Mouse (Mus musculus): ENCODE data around the gene Entpd2.

Entpd2 gene

DNA sequence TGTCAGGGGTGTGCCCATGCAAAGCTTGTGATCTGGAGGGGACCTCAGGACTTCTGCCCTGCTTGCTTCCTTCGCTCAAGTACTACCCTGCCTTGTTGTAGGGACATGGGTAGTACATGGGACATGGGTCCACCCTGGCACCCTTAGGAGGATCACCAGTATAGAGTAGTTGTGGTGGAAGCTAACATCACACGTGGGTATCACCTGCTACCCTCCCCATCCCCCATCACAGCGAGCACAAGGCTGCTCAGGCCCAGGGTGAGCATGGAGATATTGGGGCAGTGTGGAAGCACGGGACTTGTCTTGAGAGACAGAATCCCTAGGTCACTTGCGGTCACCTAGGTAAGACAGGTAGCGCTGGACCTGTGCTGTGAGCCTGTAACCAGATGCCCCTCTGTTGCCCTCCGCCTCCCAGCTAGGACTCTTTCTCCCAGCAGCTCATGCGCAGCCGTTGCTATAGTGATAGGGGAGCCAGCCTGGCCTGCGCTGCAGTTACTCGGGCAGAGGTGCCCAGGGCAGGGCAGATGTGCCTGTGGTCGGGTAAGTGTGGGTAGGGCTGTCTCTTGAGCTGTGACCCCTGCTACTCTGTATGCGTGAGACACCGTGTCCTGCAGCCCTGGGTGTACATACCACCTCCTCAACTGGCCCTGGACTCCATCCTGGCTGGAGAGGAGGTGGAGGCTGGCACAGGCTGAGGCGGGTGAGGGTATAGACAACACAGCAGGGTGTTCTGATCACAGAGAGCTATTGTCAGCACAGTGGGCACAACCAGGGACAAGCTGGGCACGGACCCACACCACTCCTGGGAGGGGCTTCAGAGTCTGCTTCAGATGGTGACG is 34.9 kb downstream of the Entpd2 start:
- no peak for DNase-seq

DNA sequence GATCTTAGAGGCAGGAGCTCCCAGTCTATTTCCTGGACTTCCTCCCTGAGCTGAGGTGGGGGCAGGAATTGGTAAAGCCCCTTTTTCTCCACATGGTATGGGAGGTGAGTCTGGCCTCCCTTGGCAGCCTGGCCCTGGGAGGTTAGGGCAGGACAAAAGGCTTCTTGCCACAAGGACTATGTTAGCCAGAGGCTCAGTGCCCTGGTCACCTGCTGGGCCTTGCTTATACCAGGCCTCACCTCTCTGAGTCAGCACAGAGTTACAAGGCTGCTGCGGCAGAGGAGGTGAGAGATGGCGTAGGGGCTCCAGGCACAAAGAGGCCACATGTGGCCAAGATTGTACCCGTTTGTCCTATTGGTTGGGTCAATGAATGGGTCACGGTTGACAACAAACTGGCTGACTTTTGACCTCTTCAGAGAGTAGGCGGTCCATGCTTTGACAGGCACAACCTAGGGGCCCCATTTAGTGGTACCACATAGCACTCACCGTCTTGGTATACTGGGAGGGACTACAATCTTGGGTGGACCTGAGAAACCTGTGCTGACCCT is 35.7 kb downstream of the Entpd2 start:
- DNase-seq: no peak

DNA sequence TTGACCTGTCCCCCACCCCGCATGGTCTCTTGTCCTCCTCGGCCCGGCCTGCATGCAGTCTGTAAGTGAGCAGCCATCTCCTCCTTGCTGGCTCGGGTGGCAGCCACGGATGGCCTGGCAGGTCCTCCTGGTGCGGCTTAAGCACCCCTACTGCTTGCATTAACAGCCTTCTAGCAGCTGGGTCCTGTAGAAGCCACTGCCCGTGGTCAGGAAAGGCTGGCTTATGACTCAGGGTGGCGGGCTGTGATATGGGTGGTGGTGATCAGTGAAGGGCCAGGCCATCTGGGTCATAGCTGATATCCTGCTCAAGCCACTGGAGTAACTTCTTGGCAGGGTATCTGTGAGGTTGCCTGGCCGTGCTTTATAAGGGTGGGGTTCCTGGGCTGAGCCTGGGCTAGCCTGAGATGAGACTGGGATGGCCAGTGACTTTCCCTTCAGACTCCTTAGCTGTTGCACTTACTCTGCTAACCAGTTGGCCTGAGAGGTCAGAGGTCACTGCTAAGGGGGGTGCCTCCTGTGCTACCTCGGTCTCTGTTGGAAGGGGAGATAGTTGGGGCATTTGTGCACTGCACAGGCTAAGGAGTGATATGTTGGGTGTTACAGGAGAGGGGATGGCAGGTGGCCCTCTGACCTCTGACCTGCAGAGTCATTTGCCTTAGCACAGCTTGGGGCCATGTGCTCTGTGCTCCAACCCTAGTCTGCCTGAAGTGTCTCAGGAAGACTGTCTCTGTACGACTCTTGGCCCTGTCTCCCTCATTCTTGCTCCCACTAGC is 36.8 kb downstream of the Entpd2 start:
- DNase-seq: no peak

DNA sequence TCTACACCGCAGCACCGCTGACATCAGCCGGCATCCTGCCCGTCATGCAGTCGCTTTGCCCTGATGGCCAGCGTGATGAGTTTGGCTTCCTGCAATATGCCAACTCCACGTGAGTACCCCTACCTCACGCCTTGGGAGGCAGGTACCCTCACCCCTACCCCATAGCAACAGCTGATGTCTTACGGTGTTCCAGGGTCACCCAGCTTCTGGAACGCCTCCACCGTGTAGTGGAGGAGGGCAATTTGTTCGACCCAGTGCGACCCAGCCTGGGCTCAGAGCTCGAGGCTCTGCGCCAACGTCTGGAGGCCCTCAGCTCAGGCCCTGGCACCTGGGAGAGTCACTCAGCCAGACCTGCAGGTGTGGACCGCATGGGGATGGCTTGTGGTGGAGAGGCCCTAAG is 37.4 kb downstream of the Entpd2 start:
- DNase-seq: no peak

DNA sequence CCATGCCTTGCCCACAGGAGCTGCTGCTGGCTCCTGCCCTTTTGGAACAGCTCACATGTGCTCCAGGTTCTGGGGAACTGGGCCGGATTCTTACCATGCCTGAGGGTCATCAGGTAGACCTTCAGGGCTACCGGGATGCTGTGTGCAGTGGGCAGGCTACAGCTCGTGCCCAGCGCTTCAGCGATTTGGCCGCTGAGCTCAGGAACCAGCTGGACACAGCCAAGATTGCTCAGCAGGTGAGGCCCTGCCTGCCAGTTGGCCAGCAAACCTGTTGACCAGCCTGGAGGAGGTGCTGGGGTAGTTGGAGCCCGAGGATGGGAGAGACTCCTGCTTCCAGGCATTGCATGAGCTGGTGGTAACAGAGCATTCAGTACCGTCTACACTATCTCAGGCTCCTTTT is 38.6 kb downstream of the Entpd2 start:
- no peak for DNase-seq

DNA sequence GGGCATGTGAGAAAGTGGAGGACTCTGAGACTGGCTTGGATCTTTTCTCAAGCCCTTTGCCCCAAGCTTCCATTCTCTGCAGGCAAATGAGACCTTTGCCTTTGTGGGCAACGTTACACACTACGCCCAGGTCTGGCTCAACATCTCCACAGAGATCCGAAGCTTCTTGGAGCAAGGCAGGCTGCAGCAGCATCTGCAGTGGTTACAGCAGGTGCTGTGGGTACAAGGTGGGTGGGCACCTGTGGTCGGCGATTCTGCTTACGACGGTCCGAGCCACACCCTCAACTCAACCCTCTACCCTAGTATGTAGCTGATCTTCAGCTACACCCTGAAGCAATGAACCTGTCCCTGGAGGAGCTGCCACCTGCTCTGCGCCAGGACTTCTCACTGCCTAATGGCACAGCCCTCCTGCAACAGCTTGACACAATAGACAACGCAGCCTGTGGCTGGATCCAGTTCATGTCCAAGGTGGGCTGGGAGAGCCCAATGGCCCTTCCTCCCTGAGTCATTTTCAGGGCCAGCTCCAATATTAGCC is 40.7 kb downstream of the Entpd2 start:
- no peak for DNase-seq

DNA sequence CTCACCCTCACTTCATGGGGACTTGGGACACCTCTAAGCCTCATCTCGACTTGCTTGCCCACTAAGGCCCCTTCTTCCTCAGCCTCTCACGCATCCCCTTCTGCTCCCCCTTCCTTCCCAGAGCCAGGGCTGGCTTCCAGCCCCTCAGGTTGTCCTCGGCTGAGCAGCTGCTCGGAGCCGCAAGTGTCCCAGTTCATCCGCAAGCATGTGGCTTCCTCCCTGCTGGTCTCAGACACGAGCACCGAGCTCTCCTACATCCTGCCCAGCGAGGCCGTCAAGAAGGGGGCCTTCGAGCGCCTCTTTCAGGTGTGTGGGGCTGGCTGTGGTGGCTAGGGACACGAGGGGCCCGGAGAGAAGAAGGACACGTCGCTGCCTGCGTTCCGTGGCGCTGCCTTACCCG is 45.4 kb downstream of the Entpd2 start:
- DNase-seq: no peak

DNA sequence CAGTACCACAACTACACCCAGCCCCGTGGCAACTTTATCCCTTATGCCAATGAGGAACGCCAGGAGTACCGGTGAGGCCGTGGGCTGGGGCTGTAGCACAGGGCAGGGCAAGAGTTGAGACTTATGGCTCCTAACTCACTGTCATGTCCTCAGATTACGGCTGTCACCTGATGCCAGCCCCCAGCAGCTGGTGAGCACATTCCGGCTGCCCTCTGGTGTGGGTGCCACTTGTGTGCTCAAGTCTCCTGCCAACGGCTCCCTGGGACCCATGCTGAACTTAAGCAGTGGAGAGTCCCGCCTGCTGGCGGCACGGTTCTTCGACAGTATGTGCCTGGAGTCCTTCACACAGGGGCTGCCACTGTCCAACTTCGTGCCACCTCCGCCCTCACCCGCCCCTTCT is 47.0 kb downstream of the Entpd2 start:
- no peak for DNase-seq
